Comparison of ENCODE assay signal across 8 mouse cellular contexts in the genomic region with DNA sequence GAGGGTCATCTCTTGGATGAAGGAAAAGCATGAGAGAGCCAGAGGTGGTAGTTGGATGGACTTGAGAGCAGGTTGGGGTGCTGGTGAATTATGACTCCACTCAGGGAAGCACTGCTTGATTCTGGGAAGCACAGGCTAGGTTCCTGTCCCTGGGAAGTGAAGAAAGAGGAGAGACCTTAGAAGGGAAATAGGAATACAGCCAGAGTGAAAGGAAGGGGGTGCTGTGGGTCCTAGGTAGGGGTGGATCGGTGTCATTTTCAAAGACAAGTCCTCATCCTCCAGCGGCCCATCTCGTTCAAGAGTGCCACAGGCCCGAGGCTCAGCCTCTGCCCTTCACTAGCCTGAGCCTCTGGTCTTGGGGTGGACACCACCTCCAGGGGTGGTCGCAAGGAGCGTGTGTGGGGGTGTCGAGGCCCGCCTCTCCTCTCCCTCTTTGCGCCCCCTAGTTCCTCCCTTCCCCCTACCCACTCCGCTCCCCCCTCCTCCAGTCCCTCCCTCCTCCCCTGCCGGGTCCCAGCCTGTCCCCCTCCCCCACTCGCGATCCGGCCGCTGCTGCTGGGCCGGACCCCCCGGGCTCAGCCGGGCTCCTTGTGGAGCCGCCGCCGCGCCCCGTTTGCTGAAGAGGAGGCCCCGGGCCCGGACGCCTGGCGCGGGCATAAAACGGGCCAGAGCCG. TPM values are rescaled to one million over a fixed set of nuclear protein-coding genes. Genes with fewer than 3 reads are reported as not detected.
DNase-seq lines count a peak whose midpoint lies in the region; ATAC-seq and TF ChIP-seq lines count a peak whose summit lies in the region.

No protein-coding gene starts in this region.

- TF ChIP-seq CTCF in liver, adult 2 months (IDR thresholded peaks at IDR 0.05; ENCODE audit: low read depth, low read length): no peak
- TF ChIP-seq CTCF in thymus, adult 2 months (IDR thresholded peaks at IDR 0.05; ENCODE audit: borderline replicate concordance, control insufficient read depth, extremely low read depth, insufficient read depth, low read length, poor library complexity): no peak

- H3K36me3 ChIP-seq in liver, adult 2 months (ENCODE audit: control insufficient read depth, insufficient read depth, low read length): peaks cover 5% of the 10 kb centered on the region; the same call in 1 of the 2 replicates
- no peaks in the 10 kb centered on the region for H3K36me3 ChIP-seq in forebrain, embryonic 16.5 days (ENCODE audit: control insufficient read depth, insufficient read depth)
- H3K36me3 ChIP-seq in midbrain, embryonic 10.5 days: no peaks in the 10 kb centered on the region
- no peaks in the 10 kb centered on the region for H3K36me3 ChIP-seq in thymus, adult 2 months (ENCODE audit: control insufficient read depth, insufficient read depth, low read length)

- no peaks in the 10 kb centered on the region for H3K9me3 ChIP-seq in forebrain, embryonic 16.5 days (ENCODE audit: control insufficient read depth, low read length)
- no peaks in the 10 kb centered on the region for H3K9me3 ChIP-seq in midbrain, embryonic 10.5 days (replicated peaks)

- peaks cover 5% of the 10 kb centered on the region for H3K4me1 ChIP-seq in liver, adult 2 months (ENCODE audit: control insufficient read depth, insufficient read depth, low read length)
- H3K4me1 ChIP-seq in forebrain, embryonic 16.5 days (replicated peaks; ENCODE audit: control insufficient read depth, insufficient read depth, low read length): peaks cover 15% of the 10 kb centered on the region
- H3K4me1 ChIP-seq in midbrain, embryonic 10.5 days: peaks cover 35% of the 10 kb centered on the region
- H3K4me1 ChIP-seq in thymus, adult 2 months (replicated peaks; ENCODE audit: control insufficient read depth, insufficient read depth, low read length): 0 out of 2 replicates have a peak, but pooled peaks cover 3% of the 10 kb centered on the region

- peak overlapping the region; percentile 65 for H3K27ac ChIP-seq in liver, adult 2 months (replicated peaks; ENCODE audit: insufficient read depth, low read depth, low read length)
- H3K27ac ChIP-seq in forebrain, embryonic 16.5 days (ENCODE audit: low read length): no peak overlapping the region; the same call in 1 of the 2 replicates
- peak overlapping the region; percentile 92 for H3K27ac ChIP-seq in midbrain, embryonic 10.5 days (replicated peaks)
- H3K27ac ChIP-seq in thymus, adult 2 months (ENCODE audit: control insufficient read depth, insufficient read depth, low read length): no peak overlapping the region

- no peak for DNase-seq in cerebellum, adult 11 months
- no peak for DNase-seq in liver, adult 2 months (ENCODE audit: extremely low read depth, low read depth, low spot score)
- no peak for DNase-seq in liver
- DNase-seq in midbrain, embryonic 10.5 days (ENCODE audit: low spot score): no peak
- no peak for DNase-seq in thymus, adult 2 months

- H3K79me2 ChIP-seq in liver, adult 2 months (ENCODE audit: control insufficient read depth, insufficient read depth, low read length): no peaks in the 10 kb centered on the region; the same call in 1 of the 2 replicates

- WGBS in liver, adult 2 months: 6% methylated on average over 26 of the region's 30 CpGs
- under 1% methylated on average over 10 of the region's 30 CpGs for WGBS in forebrain, embryonic 16.5 days
- WGBS in midbrain, embryonic 10.5 days: 0% methylated on average over 28 of the region's 30 CpGs
- WGBS in thymus, adult 2 months: 8% methylated on average over 20 of the region's 30 CpGs

- H3K9ac ChIP-seq in liver, adult 2 months (ENCODE audit: low read depth, low read length): peak overlapping the region; percentile 91
- peak overlapping the region; percentile 70 for H3K9ac ChIP-seq in forebrain, embryonic 16.5 days (replicated peaks; ENCODE audit: low read depth, low read length)

- no peaks in the 10 kb centered on the region for H3K27me3 ChIP-seq in liver, adult 2 months (ENCODE audit: control insufficient read depth, insufficient read depth, low read length)
- H3K27me3 ChIP-seq in forebrain, embryonic 16.5 days (replicated peaks; ENCODE audit: control insufficient read depth, insufficient read depth, low read length): peaks cover 17% of the 10 kb centered on the region
- peaks cover 62% of the 10 kb centered on the region for H3K27me3 ChIP-seq in midbrain, embryonic 10.5 days (ENCODE audit: low read depth, poor library complexity, severe bottlenecking)
- H3K27me3 ChIP-seq in thymus, adult 2 months (ENCODE audit: control insufficient read depth, insufficient read depth, low read length): peaks cover 21% of the 10 kb centered on the region

- 0 out of 2 replicates have a peak, but pooled peaks have one; percentile 8 for ATAC-seq in cerebellum, adult (ENCODE audit: insufficient number of reproducible peaks, low FRiP score, low TSS enrichment)
- peak; percentile 45 for ATAC-seq in forebrain, embryonic 16.5 days
- ATAC-seq in activated CD4-positive, CD25-positive, alpha-beta regulatory T cell, adult 4 months: no peak

- H3K4me2 ChIP-seq in forebrain, embryonic 16.5 days (ENCODE audit: low read length): peak overlapping the region; percentile 78

- TF ChIP-seq POLR2A in liver, adult 2 months (IDR thresholded peaks at IDR 0.05; ENCODE audit: extremely low read depth, insufficient read depth, low read length): no peak
- TF ChIP-seq POLR2A in thymus, adult 2 months (IDR thresholded peaks at IDR 0.05; ENCODE audit: control insufficient read depth, extremely low read depth, insufficient read depth, low read length, poor library complexity): no peak

- H3K4me3 ChIP-seq in liver, adult 2 months (ENCODE audit: insufficient read depth, low read depth, low read length): peak overlapping the region; percentile 82
- H3K4me3 ChIP-seq in forebrain, embryonic 16.5 days (replicated peaks; ENCODE audit: low read length): peak overlapping the region; percentile 56
- H3K4me3 ChIP-seq in midbrain, embryonic 10.5 days: peak overlapping the region; percentile 85
- no peak overlapping the region for H3K4me3 ChIP-seq in thymus, adult 2 months (ENCODE audit: control insufficient read depth, insufficient read depth, low read length)

RNA-seq across cellular contexts. Expression of a gene that starts 0.5 kb away (rescaled TPM):
- total RNA-seq in liver, adult 2 months (2014; rRNA removed): 3.0 and 3.4 TPM in 2 replicates
- 9.9 and 14.1 TPM in 2 replicates for polyA plus RNA-seq in liver, adult 2 months (2012; rRNA removed)
- polyA plus RNA-seq in forebrain, embryonic 16.5 days (2015; fragmentation: Nextera tagmentation; extraction: Ambion mirVana): 4.2 and 4.4 TPM in 2 replicates
- polyA plus RNA-seq in midbrain, embryonic 10.5 days (2016; fragmentation: Nextera tagmentation; extraction: Ambion mirVana): 1.5 and 2.0 TPM in 2 replicates
- 3.6 and 3.7 TPM in 2 replicates for polyA plus RNA-seq in thymus, adult 2 months (2012; rRNA removed)
- not detected for polyA plus RNA-seq in activated CD4-positive, CD25-positive, alpha-beta regulatory T cell, adult 4 months (2017; shearing (Covaris generic))

RNA-seq across cellular contexts. Expression of a gene that starts 1.9 kb away (rescaled TPM):
- total RNA-seq in liver, adult 2 months (2014; rRNA removed): 1.7 and 2.4 TPM in 2 replicates
- 21.2 and 37.0 TPM in 2 replicates for polyA plus RNA-seq in liver, adult 2 months (2012; rRNA removed)
- 0.83 and 1.5 TPM in 2 replicates for polyA plus RNA-seq in forebrain, embryonic 16.5 days (2015; fragmentation: Nextera tagmentation; extraction: Ambion mirVana)
- polyA plus RNA-seq in midbrain, embryonic 10.5 days (2016; fragmentation: Nextera tagmentation; extraction: Ambion mirVana): 0.37 and 0.56 TPM in 2 replicates
- 0.69 and 1.0 TPM in 2 replicates for polyA plus RNA-seq in thymus, adult 2 months (2012; rRNA removed)
- under 1 TPM in 1 of 2 experiments, not detected in 1; 0.26 TPM for polyA plus RNA-seq in activated CD4-positive, CD25-positive, alpha-beta regulatory T cell, adult 4 months (2017; shearing (Covaris generic))

RNA-seq across cellular contexts. Expression of a gene that starts 14.8 kb away (rescaled TPM):
- total RNA-seq in liver, adult 2 months (2014; rRNA removed): 29.6 and 30.6 TPM in 2 replicates
- polyA plus RNA-seq in liver, adult 2 months (2012; rRNA removed): 58.6 and 64.0 TPM in 2 replicates
- polyA plus RNA-seq in forebrain, embryonic 16.5 days (2015; fragmentation: Nextera tagmentation; extraction: Ambion mirVana): 15.9 and 20.8 TPM in 2 replicates
- 12.8 and 16.8 TPM in 2 replicates for polyA plus RNA-seq in midbrain, embryonic 10.5 days (2016; fragmentation: Nextera tagmentation; extraction: Ambion mirVana)
- 40.5 and 42.1 TPM in 2 replicates for polyA plus RNA-seq in thymus, adult 2 months (2012; rRNA removed)
- 1 to 10 TPM; 1.3 to 2.0 TPM for polyA plus RNA-seq in activated CD4-positive, CD25-positive, alpha-beta regulatory T cell, adult 4 months (2017; shearing (Covaris generic))

RNA-seq across cellular contexts. Expression of a gene that starts 14.9 kb away (rescaled TPM):
- total RNA-seq in liver, adult 2 months (2014; rRNA removed): 18.1 and 19.2 TPM in 2 replicates
- polyA plus RNA-seq in liver, adult 2 months (2012; rRNA removed): 9.1 and 9.5 TPM in 2 replicates
- 84.5 and 94.4 TPM in 2 replicates for polyA plus RNA-seq in forebrain, embryonic 16.5 days (2015; fragmentation: Nextera tagmentation; extraction: Ambion mirVana)
- 136 and 148 TPM in 2 replicates for polyA plus RNA-seq in midbrain, embryonic 10.5 days (2016; fragmentation: Nextera tagmentation; extraction: Ambion mirVana)
- polyA plus RNA-seq in thymus, adult 2 months (2012; rRNA removed): 24.7 and 32.9 TPM in 2 replicates
- 10 to 100 TPM; 72.6 to 80.2 TPM for polyA plus RNA-seq in activated CD4-positive, CD25-positive, alpha-beta regulatory T cell, adult 4 months (2017; shearing (Covaris generic))

RNA-seq across cellular contexts. Expression of a gene that starts 39.3 kb away (rescaled TPM):
- 0.37 and 0.60 TPM in 2 replicates for total RNA-seq in liver, adult 2 months (2014; rRNA removed)
- polyA plus RNA-seq in liver, adult 2 months (2012; rRNA removed): 0.56 and 0.99 TPM in 2 replicates
- polyA plus RNA-seq in forebrain, embryonic 16.5 days (2015; fragmentation: Nextera tagmentation; extraction: Ambion mirVana): 57.4 and 65.3 TPM in 2 replicates
- 8.8 and 11.3 TPM in 2 replicates for polyA plus RNA-seq in midbrain, embryonic 10.5 days (2016; fragmentation: Nextera tagmentation; extraction: Ambion mirVana)
- polyA plus RNA-seq in thymus, adult 2 months (2012; rRNA removed): 6.9 and 8.9 TPM in 2 replicates
- 1 to 10 TPM in 1 of 2 experiments, not detected in 1; 1.2 TPM for polyA plus RNA-seq in activated CD4-positive, CD25-positive, alpha-beta regulatory T cell, adult 4 months (2017; shearing (Covaris generic))

Comparison
In these comparisons a context has a peak if more than half of its experiments do, and no peak if none do; other contexts are left out.
1. H3K27ac ChIP-seq: peak in liver, adult 2 months (single experiment) and midbrain, embryonic 10.5 days (single experiment); none in forebrain, embryonic 16.5 days (single experiment) and thymus, adult 2 months (single experiment).